Mouse (Mus musculus) kidney, postnatal 10 days (tissue): ENCODE measurements around the gene Efcc1.
"Not testable (repeated sequence)": the region's sequence is repeated elsewhere in the genome, so short reads cannot be mapped to it uniquely, and the experiment has no call there.

Experiments used
- DNase-seq: peaks from one replicate; pipeline ENCODE4 v3.0.0; 2021; ENCODE audit warnings: mixed read lengths

The Efcc1 gene

GRCm38 (mm10) chr6:87744632-87745031, 14.0 kb downstream of the Efcc1 start:
- DNase-seq, result no peak

GRCm38 (mm10) chr6:87745301-87745700, 14.6 kb downstream of the Efcc1 start:
- DNase-seq, result peak; percentile 59

- DNase-seq, result peak; percentile 46
These were observed 15.4 kb downstream of the Efcc1 start for GRCm38 (mm10) chr6:87746059-87746458.

- peak; percentile 79 for DNase-seq
These were observed 16.2 kb downstream of the Efcc1 start for GRCm38 (mm10) chr6:87746849-87747248.

GRCm38 (mm10) chr6:87748078-87748477, 17.4 kb downstream of the Efcc1 start:
- DNase-seq, result no peak

- no peak for DNase-seq
These were observed 17.9 kb downstream of the Efcc1 start for GRCm38 (mm10) chr6:87748531-87748930.

GRCm38 (mm10) chr6:87750184-87750910, 19.7 kb downstream of the Efcc1 start:
- no peak for DNase-seq

- no peak for DNase-seq
These were observed 20.9 kb downstream of the Efcc1 start for GRCm38 (mm10) chr6:87751574-87751973.

- no peak for DNase-seq
These were observed 24.5 kb downstream of the Efcc1 start for GRCm38 (mm10) chr6:87755196-87755595.

- no peak for DNase-seq
These were observed 26.2 kb downstream of the Efcc1 start for GRCm38 (mm10) chr6:87756896-87757295.

- DNase-seq, result peak; percentile 2
These were observed 28.7 kb downstream of the Efcc1 start for GRCm38 (mm10) chr6:87759404-87759803.

GRCm38 (mm10) chr6:87759850-87760249, 29.2 kb downstream of the Efcc1 start:
- DNase-seq, result peak; percentile 3

- DNase-seq, result peak; percentile 2
These were observed 31.5 kb downstream of the Efcc1 start for GRCm38 (mm10) chr6:87762161-87762560.

- peak; percentile 27 for DNase-seq
These were observed 33.0 kb downstream of the Efcc1 start for GRCm38 (mm10) chr6:87763376-87764280.

- DNase-seq, result not testable (repeated sequence)
These were observed 33.6 kb downstream of the Efcc1 start for GRCm38 (mm10) chr6:87764296-87764695.

- peak; percentile 53 for DNase-seq
These were observed 40.0 kb downstream of the Efcc1 start for GRCm38 (mm10) chr6:87770626-87771025.

GRCm38 (mm10) chr6:87774466-87774865, 43.8 kb downstream of the Efcc1 start:
- no peak for DNase-seq

GRCm38 (mm10) chr6:87774909-87775308, 44.2 kb downstream of the Efcc1 start:
- DNase-seq, result no peak

GRCm38 (mm10) chr6:87775588-87776245, 45.0 kb downstream of the Efcc1 start:
- no peak for DNase-seq

GRCm38 (mm10) chr6:87776663-87777062, 46.0 kb downstream of the Efcc1 start:
- DNase-seq, result no peak

- DNase-seq, result no peak
These were observed 47.2 kb downstream of the Efcc1 start, which contains the start of gene Gp9 for GRCm38 (mm10) chr6:87777842-87778241. Gene Gp9 (plus strand): TSS chr6:87778072.

- peak; percentile 42 for DNase-seq
These were observed 47.9 kb downstream of the Efcc1 start for GRCm38 (mm10) chr6:87778294-87779173.
